Mouse (Mus musculus): Measurements from ENCODE around the gene Mpped2.

GRCm38 (mm10) chr2:106716365-106716717 lies 23.3 kb downstream of the Mpped2 start:
- TF ChIP-seq CTCF (conservative IDR thresholded peaks at IDR 0.05; ENCODE audit: insufficient read depth, insufficient read length, low read depth, low read length) (no peak), POLR2A (IDR thresholded peaks at IDR 0.05; ENCODE audit: low read depth, low read length) (no peak)

All from kidney, adult 2 months (tissue).